Mouse (Mus musculus) heart, postnatal 0 days (tissue): Measurements from ENCODE around the gene Nrxn1. TPM values are rescaled to one million over a fixed set of nuclear protein-coding genes. Genes with fewer than 3 reads are reported as not detected.

Experiments
- ATAC-seq: fragments of 200-750 bp; cut with Nextera tagmentation; 2 replicates; pipeline ENCODE4 v1.8.0; 2017; ENCODE audit warnings: low read depth, moderate number of reproducible peaks, moderate library complexity; ENCODE audit not compliant: insufficient read depth
- DNase-seq: peaks from one replicate; pipeline ENCODE4 v3.0.0-alpha.2; 2016; ENCODE audit warnings: low spot score
- H3K27ac ChIP-seq: fragments of 300-500 bp; sonication (generic); 2 replicates; pipeline ENCODE4 v1.5.1; 2014; ENCODE audit warnings: low read depth, mild to moderate bottlenecking
- H3K27me3 ChIP-seq: fragments of 300-500 bp; sonication (generic); 2 replicates; pipeline ENCODE4 v1.6.1; 2014; ENCODE audit warnings: low read length, mixed read lengths; ENCODE audit not compliant: control insufficient read depth, insufficient read depth
- H3K36me3 ChIP-seq: fragments of 300-500 bp; sonication (generic); replicated peaks from 2 replicates; pipeline ENCODE4 v1.6.1; 2014; ENCODE audit warnings: low read length, mixed read lengths; ENCODE audit not compliant: control insufficient read depth, insufficient read depth
- H3K4me1 ChIP-seq: fragments of 300-500 bp; sonication (generic); 2 replicates; pipeline ENCODE4 v1.6.1; 2014; ENCODE audit warnings: antibody characterized with exemption; ENCODE audit not compliant: control insufficient read depth, insufficient read depth
- H3K4me2 ChIP-seq: fragments of 300-500 bp; sonication (generic); 2 replicates; pipeline ENCODE4 v1.6.1; 2014; ENCODE audit warnings: low read depth, mild to moderate bottlenecking, low read length, moderate library complexity
- H3K4me3 ChIP-seq: fragments of 300-500 bp; sonication (generic); 2 replicates; pipeline ENCODE4 v1.5.1; 2014; ENCODE audit warnings: low read depth, low read length
- H3K9ac ChIP-seq: fragments of 300-500 bp; sonication (generic); replicated peaks from 2 replicates; pipeline ENCODE4 v1.6.1; 2014; ENCODE audit warnings: low read depth, low read length, mixed read lengths
- H3K9me3 ChIP-seq: fragments of 300-500 bp; sonication (generic); replicated peaks from 2 replicates; pipeline ENCODE4 v1.6.1; 2016; ENCODE audit warnings: low read length; ENCODE audit not compliant: control insufficient read depth
- CTCF ChIP-seq: IDR thresholded peaks from 2 replicates; pipeline ENCODE4 v1.5.1; 2016; ENCODE audit warnings: antibody characterized with exemption, control low read depth, low read depth
- EP300 ChIP-seq: IDR thresholded peaks from 2 replicates; pipeline ENCODE4 v1.6.1; 2016; ENCODE audit warnings: antibody characterized with exemption, low read depth
- WGBS: fragments of 180-500 bp; shearing (Covaris S2); extraction: QIAGEN DNeasy Blood & Tissue Kit; methylation state at CpG from one replicate; pipeline ENCODE4 v1.1.7; 2014; 5-methylcytosine and 5-hydroxymethylcytosine counted together
- polyA plus RNA-seq: library from polyadenylated mRNA; unstranded; fragments of >200 nt; fragmentation: Nextera tagmentation; extraction: Ambion mirVana; gene quantifications from 2 replicates; pipeline ENCODE4 v1.2.1, GENCODE M21; 2015
- total RNA-seq: library from RNA; depleted of rRNA; stranded (reverse); fragments of >200 nt; gene quantifications from 2 replicates; pipeline ENCODE4 v1.2.3, GENCODE M21; 2014; ENCODE audit warnings: low replicate concordance

The Nrxn1 gene
- total and polyA plus RNA-seq, 2 experiments from 2014 or later = 1.1 to 4.1 TPM

GRCm38 (mm10) chr17:90253451-90254131 is 839.3 kb downstream of the Nrxn1 start:
- Histone ChIP-seq H3K4me2 (no peak overlapping the region), H3K9me3 (no peaks in the 10 kb centered on the region), H3K4me3 (no peak overlapping the region), H3K36me3 (no peaks in the 10 kb centered on the region), H3K9ac (no peak overlapping the region), H3K4me1 (no peaks in the 10 kb centered on the region), H3K27ac (no peak overlapping the region), H3K27me3 (no peaks in the 10 kb centered on the region)
- 40% methylated on average over 5 of the region's 5 CpGs for WGBS
- DNase-seq (no peak), ATAC-seq (no peak)
- TF ChIP-seq CTCF (no peak), EP300 (no peak)

GRCm38 (mm10) chr17:90252196-90252595 is 840.7 kb downstream of the Nrxn1 start:
- no peak for DNase-seq
- whole genome bisulfite sequencing = 69% methylated on average over 1 of the region's 1 CpGs
- ATAC-seq = no peak

GRCm38 (mm10) chr17:90247071-90247849 is 845.6 kb downstream of the Nrxn1 start:
- ATAC-seq (no peak), DNase-seq (no peak)
- no peak for TF ChIP-seq CTCF
- TF ChIP-seq EP300 = no peak
- Histone ChIP-seq H3K9ac (no peak overlapping the region), H3K4me1 (no peaks in the 10 kb centered on the region), H3K27me3 (no peaks in the 10 kb centered on the region), H3K36me3 (no peaks in the 10 kb centered on the region), H3K9me3 (no peaks in the 10 kb centered on the region), H3K4me2 (no peak overlapping the region), H3K4me3 (no peak overlapping the region), H3K27ac (no peak overlapping the region)
- WGBS = 84% methylated on average over 7 of the region's 7 CpGs

More at GRCm38 (mm10) chr17:90252196-90252595, 840.7 kb downstream of the Nrxn1 start:
- no peak overlapping the region for H3K27ac ChIP-seq
- H3K9me3 ChIP-seq = no peaks in the 10 kb centered on the region
- no peak overlapping the region for H3K4me3 ChIP-seq
- no peak for TF ChIP-seq CTCF
- TF ChIP-seq EP300 = no peak
- no peaks in the 10 kb centered on the region for H3K36me3 ChIP-seq
- no peaks in the 10 kb centered on the region for H3K4me1 ChIP-seq
- H3K4me2 ChIP-seq = no peak overlapping the region
- no peak overlapping the region for H3K9ac ChIP-seq
- H3K27me3 ChIP-seq = no peaks in the 10 kb centered on the region

GRCm38 (mm10) chr17:90244339-90244738 is 848.5 kb downstream of the Nrxn1 start:
- H3K27me3 ChIP-seq = no peaks in the 10 kb centered on the region
- TF ChIP-seq CTCF (no peak), EP300 (no peak)
- no peak overlapping the region for H3K4me3 ChIP-seq
- no peak for ATAC-seq
- WGBS = 27% methylated on average over 2 of the region's 2 CpGs
- H3K36me3 ChIP-seq = no peaks in the 10 kb centered on the region
- no peak for DNase-seq
- H3K4me2 ChIP-seq = no peak overlapping the region
- no peak overlapping the region for H3K27ac ChIP-seq
- no peaks in the 10 kb centered on the region for H3K4me1 ChIP-seq
- no peak overlapping the region for H3K9ac ChIP-seq
- H3K9me3 ChIP-seq = no peaks in the 10 kb centered on the region

- 72% methylated on average over 3 of the region's 3 CpGs for WGBS
- ATAC-seq = no peak
- no peak overlapping the region for H3K4me2 ChIP-seq
- no peak for DNase-seq
- no peaks in the 10 kb centered on the region for H3K4me1 ChIP-seq
- H3K36me3 ChIP-seq = no peaks in the 10 kb centered on the region
- no peaks in the 10 kb centered on the region for H3K9me3 ChIP-seq
- no peak overlapping the region for H3K9ac ChIP-seq
- H3K27ac ChIP-seq = no peak overlapping the region
- H3K27me3 ChIP-seq = no peaks in the 10 kb centered on the region
- no peak overlapping the region for H3K4me3 ChIP-seq
- TF ChIP-seq CTCF = no peak
- TF ChIP-seq EP300 = no peak
Observed at GRCm38 (mm10) chr17:90238964-90239363, 853.9 kb downstream of the Nrxn1 start.
